Mouse (Mus musculus) CH12.LX (cell line): Measurements from ENCODE around the gene Kynu. TPM values are rescaled to one million over a fixed set of nuclear protein-coding genes. Genes with fewer than 3 reads are reported as not detected.

Experiments
- DNase-seq: peaks from one replicate; pipeline ENCODE4 v3.0.0-alpha.2; 2013; ENCODE audit errors: extremely low read depth
- H3K27ac ChIP-seq: 2 replicates; pipeline ENCODE4 v1.5.1; 2012; ENCODE audit warnings: low read depth, mild to moderate bottlenecking, control low read depth, moderate library complexity; ENCODE audit not compliant: insufficient read depth
- H3K27me3 ChIP-seq: replicated peaks from 2 replicates; pipeline ENCODE3; 2012; ENCODE audit warnings: inconsistent platforms
- H3K36me3 ChIP-seq, 2 experiments: replicated peaks in 1 of 2; 2 replicates each; pipeline versions ENCODE3 to v1.6.1; 2012; ENCODE audit warnings: inconsistent platforms in 1 of 2, low read length in 1 of 2, mild to moderate bottlenecking in 1 of 2, mixed read lengths in 1 of 2, moderate library complexity in 1 of 2; ENCODE audit not compliant: control insufficient read depth in 1 of 2, insufficient read depth in 1 of 2
- H3K4me1 ChIP-seq, 2 experiments: 2 replicates each; pipeline ENCODE4 v1.6.1; 2012; ENCODE audit warnings: inconsistent platforms in 1 of 2, moderate library complexity in 1 of 2; ENCODE audit not compliant: insufficient read depth in 2 of 2, control insufficient read depth in 1 of 2
- H3K4me2 ChIP-seq: 2 replicates; pipeline ENCODE4 v1.6.1; 2012; ENCODE audit warnings: low read depth, mild to moderate bottlenecking, control low read depth; ENCODE audit not compliant: poor library complexity, insufficient read depth, severe bottlenecking
- H3K4me3 ChIP-seq, 3 experiments: fragments of 150-350 bp in 1 of 3; sonication (generic) in 1 of 3; replicated peaks in 1 of 3; 2 replicates each; pipeline versions ENCODE3 to v1.5.1; 2011 to 2012; ENCODE audit warnings: low read depth in 2 of 3, low read length in 2 of 3, mild to moderate bottlenecking in 2 of 3, moderate library complexity in 2 of 3, control low read depth in 1 of 3, improper control_type of control experiment in 1 of 3, inconsistent platforms in 1 of 3, mixed read lengths in 1 of 3; ENCODE audit not compliant: poor library complexity in 1 of 3
- H3K79me2 ChIP-seq: replicated peaks from 2 replicates; pipeline ENCODE4 v1.6.1; 2012; ENCODE audit warnings: mild to moderate bottlenecking, moderate library complexity; ENCODE audit not compliant: control insufficient read depth, poor library complexity, insufficient read depth, severe bottlenecking; ENCODE audit errors: extremely low read depth
- H3K9ac ChIP-seq: 2 replicates; pipeline ENCODE4 v1.6.1; 2012; ENCODE audit warnings: low read depth, mild to moderate bottlenecking, control low read depth, moderate library complexity; ENCODE audit not compliant: insufficient read depth
- H3K9me3 ChIP-seq: replicated peaks from 2 replicates; pipeline ENCODE3; 2012; ENCODE audit warnings: low read length, inconsistent platforms, mixed read lengths
- BHLHE40 ChIP-seq: IDR thresholded peaks from 2 replicates; pipeline ENCODE4 v1.6.1; 2011; ENCODE audit warnings: mild to moderate bottlenecking, low read depth, low read length, improper control_type of control experiment
- CHD1 ChIP-seq: IDR thresholded peaks from 2 replicates; pipeline ENCODE4 v1.6.1; 2012; ENCODE audit warnings: low read depth, low read length, improper control_type of control experiment, inconsistent platforms
- CHD2 ChIP-seq: IDR thresholded peaks from 2 replicates; pipeline ENCODE4 v1.6.1; 2011; ENCODE audit warnings: low read length, improper control_type of control experiment
- E2F4 ChIP-seq: IDR thresholded peaks from 2 replicates; pipeline ENCODE4 v1.6.1; 2011; ENCODE audit warnings: low read depth, low read length, improper control_type of control experiment; ENCODE audit not compliant: insufficient replicate concordance
- IRF4 ChIP-seq: IDR thresholded peaks from 2 replicates; pipeline ENCODE4 v1.6.1; 2014; ENCODE audit warnings: low read depth, mild to moderate bottlenecking, inconsistent platforms, low read length, improper control_type of control experiment
- JUN ChIP-seq: IDR thresholded peaks from 2 replicates; pipeline ENCODE4 v1.6.1; 2011; ENCODE audit warnings: low read depth, mild to moderate bottlenecking, low read length, improper control_type of control experiment, moderate library complexity; ENCODE audit not compliant: insufficient read depth
- JUND ChIP-seq: conservative IDR thresholded peaks from 2 replicates; pipeline ENCODE4 v1.6.1; 2011; ENCODE audit warnings: low read depth, low read length, improper control_type of control experiment
- KAT2A ChIP-seq: IDR thresholded peaks from 2 replicates; pipeline ENCODE4 v1.6.1; 2012; ENCODE audit warnings: low read length, improper control_type of control experiment, inconsistent platforms; ENCODE audit not compliant: insufficient replicate concordance
- MAFK ChIP-seq: IDR thresholded peaks from 2 replicates; pipeline ENCODE4 v1.6.1; 2011; ENCODE audit warnings: low read length, improper control_type of control experiment; ENCODE audit not compliant: insufficient replicate concordance
- MAX ChIP-seq: IDR thresholded peaks from 2 replicates; pipeline ENCODE4 v1.6.1; 2011; ENCODE audit warnings: low read length, improper control_type of control experiment
- MEF2A ChIP-seq: IDR thresholded peaks from 2 replicates; pipeline ENCODE4 v1.6.1; 2014; ENCODE audit warnings: low read depth, mild to moderate bottlenecking, inconsistent platforms, low read length, improper control_type of control experiment, borderline replicate concordance
- MXI1 ChIP-seq: IDR thresholded peaks from 2 replicates; pipeline ENCODE4 v1.6.1; 2011; ENCODE audit warnings: mild to moderate bottlenecking, low read depth, low read length, improper control_type of control experiment
- NRF1 ChIP-seq: IDR thresholded peaks from 2 replicates; pipeline ENCODE4 v1.6.1; 2014; ENCODE audit warnings: low read depth, mild to moderate bottlenecking, inconsistent platforms, low read length, improper control_type of control experiment, moderate library complexity
- POLR2AphosphoS2 ChIP-seq: IDR thresholded peaks from 2 replicates; pipeline ENCODE4 v1.6.1; 2011; ENCODE audit warnings: low read depth, low read length, improper control_type of control experiment
- RAD21 ChIP-seq: IDR thresholded peaks from 2 replicates; pipeline ENCODE4 v1.6.1; 2011; ENCODE audit warnings: low read depth, mild to moderate bottlenecking, low read length, improper control_type of control experiment, moderate library complexity
- SIN3A ChIP-seq: IDR thresholded peaks from 2 replicates; pipeline ENCODE4 v1.6.1; 2012; ENCODE audit warnings: low read length, improper control_type of control experiment, inconsistent platforms
- SMC3 ChIP-seq: IDR thresholded peaks from 2 replicates; pipeline ENCODE4 v1.6.1; 2011; ENCODE audit warnings: low read depth, low read length, improper control_type of control experiment
- TBP ChIP-seq: conservative IDR thresholded peaks from 2 replicates; pipeline ENCODE4 v1.6.1; 2011; ENCODE audit warnings: low read depth, low read length, improper control_type of control experiment
- TCF12 ChIP-seq: IDR thresholded peaks from 2 replicates; pipeline ENCODE4 v1.6.1; 2014; ENCODE audit warnings: low read depth, mild to moderate bottlenecking, inconsistent platforms, low read length, improper control_type of control experiment
- UBTF ChIP-seq: IDR thresholded peaks from 2 replicates; pipeline ENCODE4 v1.6.1; 2012; ENCODE audit warnings: low read depth, mild to moderate bottlenecking, inconsistent platforms, low read length, improper control_type of control experiment, moderate library complexity
- USF1 ChIP-seq: IDR thresholded peaks from 2 replicates; pipeline ENCODE4 v1.6.1; 2014; ENCODE audit warnings: low read depth, mild to moderate bottlenecking, inconsistent platforms, low read length, improper control_type of control experiment
- USF2 ChIP-seq: conservative IDR thresholded peaks from 2 replicates; pipeline ENCODE4 v1.6.1; 2011; ENCODE audit warnings: low read depth, low read length, improper control_type of control experiment
- ZC3H11A ChIP-seq: IDR thresholded peaks from 2 replicates; pipeline ENCODE4 v1.6.1; 2012; ENCODE audit warnings: low read depth, mild to moderate bottlenecking, inconsistent platforms, low read length, improper control_type of control experiment
- ZMIZ1 ChIP-seq: IDR thresholded peaks from 2 replicates; pipeline ENCODE4 v1.6.1; 2012; ENCODE audit warnings: low read depth, mild to moderate bottlenecking, inconsistent platforms, low read length, improper control_type of control experiment
- ZNF384 ChIP-seq: IDR thresholded peaks from 2 replicates; pipeline ENCODE4 v1.6.1; 2012; ENCODE audit warnings: low read depth, low read length, improper control_type of control experiment, inconsistent platforms
- dilution Hi-C: fragments of 300-500 bp; cut with MboI; formaldehyde crosslinking; loops from 2 replicates; pipeline ENCODE4 v1.14.3; 2020; ENCODE audit warnings: low sequenced_read_pairs; ENCODE audit not compliant: extremely low pct_unique_long_range_greater_than_20kb, extremely low pct_ligation_motif_present
- in situ Hi-C: fragments of 300-500 bp; cut with MboI; formaldehyde crosslinking; loops from 3 replicates; pipeline ENCODE4 v1.14.3; 2019; ENCODE audit warnings: low sequenced_read_pairs, low pct_ligation_motif_present, low pct_unique_long_range_greater_than_20kb, mixed read lengths
- polyA plus RNA-seq: library from polyadenylated mRNA; unstranded; fragments of >175 nt; gene quantifications from 2 replicates; pipeline ENCODE4 v1.2.1, GENCODE M21; 2012; ENCODE audit warnings: low read depth; ENCODE audit not compliant: insufficient read length
- total RNA-seq, 2 experiments: library from RNA; depleted of rRNA; stranded (reverse); fragments of 300-350 nt in 1 of 2; fragments of >200 nt in 1 of 2; gene quantifications; 2 replicates each; pipeline ENCODE4 v1.2.3; 2012 to 2014

Kynu gene
- total and polyA plus RNA-seq, 3 experiments: 42.4 to 106 (median 77.6) TPM

- TF ChIP-seq MAX (no peak), CHD1 (no peak), IRF4 (no peak), SIN3A (no peak), USF1 (no peak), ZC3H11A (no peak), JUND (no peak), BHLHE40 (no peak), USF2 (no peak), RAD21 (no peak), NRF1 (no peak), MXI1 (no peak), TBP (no peak), KAT2A (no peak), JUN (no peak), SMC3 (no peak), POLR2AphosphoS2 (no peak)
- no peak for DNase-seq
- Histone ChIP-seq H3K27me3 (no peaks in the 10 kb centered on the region), H3K4me2 (no peak overlapping the region), H3K4me1 (peaks cover 0 to 7% of the 10 kb centered on the region in 2 experiments; a peak in 2 of 4 replicates), H3K9me3 (no peaks in the 10 kb centered on the region), H3K4me3 (no peak overlapping the region), H3K79me2 (no peaks in the 10 kb centered on the region), H3K9ac (no peak overlapping the region), H3K27ac (no peak overlapping the region), H3K36me3 (no peaks in the 10 kb centered on the region)
- dilution Hi-C loops: no loop called here
- in situ Hi-C loops: no loop called here
Observed at GRCm38 (mm10) chr2:43542615-43543014, 12.5 kb upstream of the Kynu start.

GRCm38 (mm10) chr2:43545665-43546064 lies 9.5 kb upstream of the Kynu start:
- dilution Hi-C loops: no loop called here
- in situ Hi-C loops: no loop called here
- no peaks in the 10 kb centered on the region for H3K27me3 ChIP-seq

More at GRCm38 (mm10) chr2:43545665-43546064, 9.5 kb upstream of the Kynu start:
- no peaks in the 10 kb centered on the region for H3K9me3 ChIP-seq
- H3K9ac ChIP-seq: no peak overlapping the region
- TF ChIP-seq ZNF384 (no peak), UBTF (no peak), RAD21 (no peak), MEF2A (no peak), ZMIZ1 (no peak), CHD1 (no peak), MAFK (no peak), ZC3H11A (no peak), JUND (no peak), CHD2 (no peak), BHLHE40 (no peak), E2F4 (no peak), TCF12 (no peak), MAX (no peak), TBP (no peak), USF1 (no peak)
- DNase-seq: no peak
- no peak overlapping the region for H3K4me3 ChIP-seq
- H3K79me2 ChIP-seq: no peaks in the 10 kb centered on the region
- no peaks in the 10 kb centered on the region for H3K36me3 ChIP-seq
- H3K4me2 ChIP-seq: no peak overlapping the region
- no peak overlapping the region for H3K27ac ChIP-seq
- peaks cover 0 to 7% of the 10 kb centered on the region in 2 experiments; a peak in 2 of 4 replicates for H3K4me1 ChIP-seq
